Mouse (Mus musculus) G1E-ER4 (cell line): ENCODE results near the gene Limk2. TPM values are rescaled to one million over a fixed set of nuclear protein-coding genes. Genes with fewer than 3 reads are reported as not detected.

ENCODE experiments used
- GATA1 ChIP-seq: IDR thresholded peaks from one replicate; pipeline ENCODE4 v1.8.0; 2012; ENCODE audit warnings: low read length, inconsistent platforms
- polyA plus RNA-seq: library from polyadenylated mRNA; stranded (reverse); fragments of >175 nt; gene quantifications from 2 replicates; pipeline ENCODE4 v1.2.3, GENCODE M21; 2012

Limk2 gene
- 27.6 and 33.3 TPM in 2 replicates for polyA plus RNA-seq

GRCm38 (mm10) chr11:3408997-3409732, at the start of gene Limk2:
Limk2 (minus strand) TSS chr11:3409189.
- TF ChIP-seq GATA1, result no peak

GRCm38 (mm10) chr11:3458428-3459104, 49.6 kb upstream of the Limk2 start:
- no peak for TF ChIP-seq GATA1

- no peak for TF ChIP-seq GATA1
Measured at GRCm38 (mm10) chr11:3456354-3456753, 47.4 kb upstream of the Limk2 start.

- TF ChIP-seq GATA1, result no peak
Measured at GRCm38 (mm10) chr11:3454506-3454905, 45.5 kb upstream of the Limk2 start.

GRCm38 (mm10) chr11:3453467-3453866, 44.5 kb upstream of the Limk2 start:
- TF ChIP-seq GATA1, result no peak

GRCm38 (mm10) chr11:3452769-3453168, 43.8 kb upstream of the Limk2 start:
- no peak for TF ChIP-seq GATA1

GRCm38 (mm10) chr11:3452167-3452639, 43.2 kb upstream of the Limk2 start, which contains the start of gene Rnf185:
Rnf185 (minus strand) TSS chr11:3452363.
- no peak for TF ChIP-seq GATA1

GRCm38 (mm10) chr11:3451701-3452163, 42.7 kb upstream of the Limk2 start:
- TF ChIP-seq GATA1, result no peak

GRCm38 (mm10) chr11:3444875-3445274, 35.9 kb upstream of the Limk2 start:
- TF ChIP-seq GATA1, result no peak

GRCm38 (mm10) chr11:3443091-3443490, 34.1 kb upstream of the Limk2 start:
- no peak for TF ChIP-seq GATA1

GRCm38 (mm10) chr11:3442677-3443076, 33.7 kb upstream of the Limk2 start:
- no peak for TF ChIP-seq GATA1

GRCm38 (mm10) chr11:3441696-3442443, 32.9 kb upstream of the Limk2 start:
- no peak for TF ChIP-seq GATA1

GRCm38 (mm10) chr11:3437621-3438020, 28.6 kb upstream of the Limk2 start:
- no peak for TF ChIP-seq GATA1

- no peak for TF ChIP-seq GATA1
Measured at GRCm38 (mm10) chr11:3433809-3434208, 24.8 kb upstream of the Limk2 start.

- TF ChIP-seq GATA1, result no peak
Measured at GRCm38 (mm10) chr11:3431976-3432603, 23.1 kb upstream of the Limk2 start.
